Mouse (Mus musculus): ENCODE measurements around the gene Mgat4a.

DNA sequence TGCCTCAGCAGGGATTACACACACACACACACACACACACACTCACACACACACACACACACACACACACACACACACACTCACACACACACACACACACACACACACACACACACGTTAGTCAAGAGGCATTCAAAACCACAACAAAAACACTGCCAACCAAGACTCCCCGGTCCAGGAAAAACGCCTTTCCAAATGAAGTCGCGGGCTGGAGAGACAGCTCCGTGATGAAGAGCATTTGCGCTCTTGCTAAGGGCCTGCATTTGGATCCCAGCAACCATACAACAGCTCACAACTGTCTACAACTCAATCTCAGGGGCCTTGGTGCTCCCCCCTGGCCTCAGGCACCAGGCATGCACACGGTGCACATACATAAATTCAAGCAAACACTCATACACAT lies 10.8 kb downstream of the Mgat4a start:
- TF ChIP-seq EP300 (IDR thresholded peaks at IDR 0.05; ENCODE audit: insufficient read depth, low read depth, low read length) (no peak), POLR2A (IDR thresholded peaks at IDR 0.05; ENCODE audit: insufficient read depth, low read depth, low read length) (no peak), CTCF (IDR thresholded peaks at IDR 0.05) (no peak)
